Mouse (Mus musculus) erythroblast, embryonic 14.5 days (primary cell): ENCODE measurements around the gene Slc39a1.

ENCODE experiments used
- GATA1 ChIP-seq: IDR thresholded peaks from 2 replicates; pipeline ENCODE4 v1.6.1; 2012; ENCODE audit warnings: low read length, inconsistent platforms, mixed read lengths
- TAL1 ChIP-seq: IDR thresholded peaks from 3 replicates; pipeline ENCODE4 v1.6.1; 2012; ENCODE audit warnings: low read length, inconsistent platforms, mixed read lengths

- TF ChIP-seq GATA1 (no peak), TAL1 (no peak)
These were observed 25.5 kb upstream of the Slc39a1 start for GRCm38 (mm10) chr3:90222455-90222854.
